Mouse (Mus musculus) cerebellum, adult 2 months (tissue): Measurements from ENCODE around the gene Il16.

Source experiments
- CTCF ChIP-seq: fragments of 200-500 bp; IDR thresholded peaks from 2 replicates; pipeline ENCODE4 v1.5.1; 2011; ENCODE audit warnings: low read depth, mild to moderate bottlenecking, control low read depth, low read length, moderate library complexity, borderline replicate concordance; ENCODE audit not compliant: insufficient read depth
- POLR2A ChIP-seq: fragments of 200-500 bp; IDR thresholded peaks from 2 replicates; pipeline ENCODE4 v1.6.1; 2011; ENCODE audit warnings: low read length, control low read depth, borderline replicate concordance; ENCODE audit not compliant: insufficient read depth

DNA sequence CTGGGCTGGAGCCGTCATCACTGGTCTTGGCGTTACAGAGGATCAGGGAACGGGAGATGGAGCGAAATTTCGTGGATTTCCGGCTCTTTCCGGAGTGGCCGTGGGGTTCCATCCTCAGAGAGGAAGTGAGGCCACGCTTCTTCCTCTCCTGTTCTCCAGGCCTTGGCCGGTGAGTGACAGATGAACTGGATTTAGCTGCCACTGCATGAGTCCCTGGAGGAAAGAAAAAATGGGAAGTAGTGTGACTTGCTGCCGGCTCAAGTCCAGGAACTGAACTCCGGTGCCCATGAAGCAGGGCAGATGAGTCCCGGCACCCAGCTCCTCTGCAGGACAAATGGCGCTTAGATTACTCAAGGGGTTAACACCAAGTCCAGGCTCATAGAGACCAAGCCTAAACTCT is 23.0 kb downstream of the Il16 start:
- no peak for TF ChIP-seq CTCF
- no peak for TF ChIP-seq POLR2A
